Mouse (Mus musculus): Measurements from ENCODE around the gene Rtn1. TPM values are rescaled to one million over a fixed set of nuclear protein-coding genes. Genes with fewer than 3 reads are reported as not detected.
"Not testable (repeated sequence)": the region's sequence is repeated elsewhere in the genome, so short reads cannot be mapped to it uniquely, and the experiment has no call there.

Rtn1 gene
- total RNA-seq, 2 experiments from 2014 or later: 1,333 to 1,442 TPM

GRCm38 (mm10) chr12:72303624-72304346 lies 105.1 kb downstream of the Rtn1 start:
- Histone ChIP-seq H3K4me3 (no peak overlapping the region), H3K27ac (peak overlapping the region; percentile 69)
- TF ChIP-seq CTCF (conservative IDR thresholded peaks at IDR 0.05): no peak
- no peak for DNase-seq (ENCODE audit: low spot score in 2 of 2)

- Histone ChIP-seq H3K4me3 (no peak overlapping the region), H3K27ac (peak overlapping the region; percentile 53; the same call in 1 of the 2 replicates)
- peak; percentile 49 for TF ChIP-seq CTCF (conservative IDR thresholded peaks at IDR 0.05)
- no peak for DNase-seq (ENCODE audit: low spot score in 2 of 2)
These were observed 107.4 kb downstream of the Rtn1 start for GRCm38 (mm10) chr12:72301431-72301830.

GRCm38 (mm10) chr12:72300971-72301370 lies 107.9 kb downstream of the Rtn1 start:
- H3K27ac ChIP-seq: peak overlapping the region; percentile 53; the same call in 1 of the 2 replicates
- no peak overlapping the region for H3K4me3 ChIP-seq
- no peak for TF ChIP-seq CTCF (conservative IDR thresholded peaks at IDR 0.05)
- DNase-seq (ENCODE audit: low spot score in 2 of 2): no peak

GRCm38 (mm10) chr12:72298222-72298621 lies 110.6 kb downstream of the Rtn1 start:
- no peak overlapping the region for H3K27ac ChIP-seq
- no peak overlapping the region for H3K4me3 ChIP-seq
- no peak for TF ChIP-seq CTCF (conservative IDR thresholded peaks at IDR 0.05)
- no peak for DNase-seq (ENCODE audit: low spot score in 2 of 2)

GRCm38 (mm10) chr12:72296552-72296951 lies 112.3 kb downstream of the Rtn1 start:
- no peak for TF ChIP-seq CTCF (conservative IDR thresholded peaks at IDR 0.05)
- DNase-seq (ENCODE audit: low spot score in 2 of 2): no peak
- no peak overlapping the region for H3K27ac ChIP-seq

GRCm38 (mm10) chr12:72293185-72293584 lies 115.7 kb downstream of the Rtn1 start:
- not testable (repeated sequence) for H3K4me3 ChIP-seq; H3K27ac ChIP-seq; DNase-seq (ENCODE audit: low spot score in 2 of 2)

More at GRCm38 (mm10) chr12:72296552-72296951, 112.3 kb downstream of the Rtn1 start:
- H3K4me3 ChIP-seq: no peak overlapping the region

- no peak overlapping the region for H3K27ac ChIP-seq
- no peak for TF ChIP-seq CTCF (conservative IDR thresholded peaks at IDR 0.05)
- H3K4me3 ChIP-seq: no peak overlapping the region
- DNase-seq (ENCODE audit: low spot score in 2 of 2): no peak
These were observed 116.3 kb downstream of the Rtn1 start for GRCm38 (mm10) chr12:72292566-72292965.

GRCm38 (mm10) chr12:72291266-72291665 lies 117.6 kb downstream of the Rtn1 start:
- Histone ChIP-seq H3K4me3 (no peak overlapping the region), H3K27ac (no peak overlapping the region)
- peak; percentile 41; the same call in 1 of the 2 replicates for TF ChIP-seq CTCF (conservative IDR thresholded peaks at IDR 0.05)
- DNase-seq (ENCODE audit: low spot score in 2 of 2): no peak

- TF ChIP-seq CTCF (conservative IDR thresholded peaks at IDR 0.05): no peak
- DNase-seq (ENCODE audit: low spot score in 2 of 2): no peak
- Histone ChIP-seq H3K27ac (no peak overlapping the region), H3K4me3 (no peak overlapping the region)
These were observed 120.6 kb downstream of the Rtn1 start for GRCm38 (mm10) chr12:72288215-72288614.

GRCm38 (mm10) chr12:72287332-72288004 lies 121.4 kb downstream of the Rtn1 start:
- no peak overlapping the region for H3K4me3 ChIP-seq
- peak overlapping the region; percentile 67 for H3K27ac ChIP-seq
- TF ChIP-seq CTCF (conservative IDR thresholded peaks at IDR 0.05): no peak
- no peak for DNase-seq (ENCODE audit: low spot score in 2 of 2)

GRCm38 (mm10) chr12:72285366-72286345 lies 123.2 kb downstream of the Rtn1 start:
- Histone ChIP-seq H3K27ac (peak overlapping the region; percentile 67), H3K4me3 (peak overlapping the region; percentile 34)
- peak; percentile 72 for TF ChIP-seq CTCF (conservative IDR thresholded peaks at IDR 0.05)
- DNase-seq (ENCODE audit: low spot score in 2 of 2): peak; percentile 72 to 91

- Histone ChIP-seq H3K4me3 (no peak overlapping the region), H3K27ac (peak overlapping the region; percentile 67)
- no peak for TF ChIP-seq CTCF (conservative IDR thresholded peaks at IDR 0.05)
- no peak for DNase-seq (ENCODE audit: low spot score in 2 of 2)
These were observed 124.3 kb downstream of the Rtn1 start for GRCm38 (mm10) chr12:72284576-72284975.

All from layer of hippocampus, adult 2 months (tissue).